Mouse (Mus musculus): Measurements from ENCODE around the gene Serpinb9e. TPM values are rescaled to one million over a fixed set of nuclear protein-coding genes. Genes with fewer than 3 reads are reported as not detected.

The Serpinb9e gene
- polyA plus RNA-seq (2012; rRNA removed) = 0.02 and 0.04 TPM in 2 replicates

GRCm38 (mm10) chr13:33249312-33249711 is at the start of gene Serpinb9e:
Gene Serpinb9e, plus strand, starts transcription at chr13:33249612.

Other genes with a start within 250 kb of the Serpinb9e start
- 0.61 and 1.5 TPM in 2 replicates for gene Serpinb9, start 246.4 kb upstream of the Serpinb9e start, polyA plus RNA-seq (2012; rRNA removed)
- gene Serpinb9b, start 222.2 kb upstream of the Serpinb9e start, polyA plus RNA-seq (2012; rRNA removed) = 0.01 and 0.07 TPM in 2 replicates
- 0.20 and 0.42 TPM in 2 replicates for gene Serpinb1b, start 171.0 kb upstream of the Serpinb9e start, polyA plus RNA-seq (2012; rRNA removed)
- gene Serpinb9c, start 89.9 kb upstream of the Serpinb9e start, polyA plus RNA-seq (2012; rRNA removed) = not detected in 2 replicates
- gene Serpinb9d, start 56.7 kb upstream of the Serpinb9e start, polyA plus RNA-seq (2012; rRNA removed) = not detected in 2 replicates
- not detected in 2 replicates for gene Serpinb9f, start 74.5 kb downstream of the Serpinb9e start, polyA plus RNA-seq (2012; rRNA removed)
- gene Gm11397, start 146.1 kb downstream of the Serpinb9e start, polyA plus RNA-seq (2012; rRNA removed) = not detected in 2 replicates
- not detected in 2 replicates for gene Serpinb9g, start 235.2 kb downstream of the Serpinb9e start, polyA plus RNA-seq (2012; rRNA removed)

Data from central nervous system, embryonic 11.5 days (tissue).